Mouse (Mus musculus): ENCODE results near the gene Pank4.

Gene Pank4

DNA sequence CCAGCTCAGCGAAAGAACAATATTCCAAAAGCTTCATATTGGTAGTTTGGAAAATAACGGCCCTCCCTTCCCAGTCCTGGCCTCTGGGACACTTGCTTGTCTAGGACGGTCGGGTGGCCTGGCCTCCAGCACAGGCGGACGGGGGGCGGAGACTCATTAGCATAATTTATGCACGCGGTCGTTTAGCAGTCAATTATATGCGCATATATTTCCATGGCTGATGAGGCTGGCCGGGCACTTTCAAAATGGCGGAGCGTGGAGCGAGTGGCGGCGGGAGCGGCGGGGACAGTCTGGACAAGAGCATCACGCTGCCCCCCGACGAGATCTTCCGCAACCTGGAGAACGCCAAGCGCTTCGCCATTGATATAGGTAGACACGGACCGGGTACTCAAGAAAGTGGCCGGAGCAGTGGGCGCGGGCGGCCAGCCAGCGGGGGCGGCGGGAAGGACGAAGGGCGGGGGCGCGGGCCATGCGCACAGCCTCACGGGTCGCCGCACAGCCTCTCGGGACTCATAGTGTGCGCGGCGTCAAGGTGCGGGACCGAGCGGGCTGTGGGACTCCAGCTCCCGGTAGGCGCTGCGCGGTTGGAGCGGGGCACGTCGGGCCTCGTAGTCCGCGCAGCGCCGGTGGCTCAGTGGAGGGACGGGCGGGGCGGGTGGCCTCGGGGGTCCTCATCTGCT is at the start of gene Pank4:
TSS of gene Pank4 (plus strand) at position 223 of the 680 bp plus-strand sequence.
- peak; percentile 90 for DNase-seq

- DNase-seq: no peak
Observed at GRCm38 (mm10) chr4:154914252-154914651, 49.7 kb upstream of the Pank4 start.

GRCm38 (mm10) chr4:154914707-154915106 is 49.2 kb upstream of the Pank4 start:
- DNase-seq: no peak

DNA sequence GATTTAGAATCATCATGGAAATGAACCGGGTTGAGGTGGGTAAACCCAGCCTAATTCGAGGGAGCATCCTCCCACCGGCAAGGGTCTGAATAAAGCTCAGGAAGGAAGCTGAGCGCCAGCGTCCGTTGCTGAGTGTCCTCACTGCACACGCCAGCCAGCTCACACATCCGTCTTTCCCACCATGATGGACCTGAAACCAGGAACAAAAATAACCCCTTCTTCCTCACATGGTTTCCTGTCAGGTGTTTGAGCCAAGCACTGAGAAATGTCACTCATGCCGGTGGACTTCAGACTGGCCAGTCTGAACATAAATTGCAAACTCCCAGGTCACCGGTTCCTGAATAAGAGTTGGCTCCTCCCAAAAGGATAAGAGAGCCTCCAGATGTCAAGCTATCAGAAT is 48.6 kb upstream of the Pank4 start:
- no peak for DNase-seq

DNA sequence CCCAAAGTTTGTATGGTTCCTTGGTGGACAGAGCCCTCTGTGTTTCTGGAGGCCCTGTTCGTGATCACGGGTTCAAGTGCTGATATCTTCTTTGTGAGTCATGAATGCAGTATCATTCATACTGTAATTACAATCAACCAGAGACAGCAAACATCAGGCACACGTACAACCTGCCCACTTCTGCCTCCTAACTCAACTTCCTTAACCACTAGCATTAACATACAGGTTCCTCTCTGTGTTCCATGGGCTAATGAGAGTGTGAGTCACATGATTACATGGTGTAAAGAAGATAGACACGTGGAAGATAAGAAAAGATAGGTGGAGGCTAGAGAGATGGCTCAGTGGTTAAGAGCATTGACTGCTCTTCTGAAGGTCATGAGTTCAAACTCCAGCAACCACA is 47.3 kb upstream of the Pank4 start:
- DNase-seq: no peak

DNA sequence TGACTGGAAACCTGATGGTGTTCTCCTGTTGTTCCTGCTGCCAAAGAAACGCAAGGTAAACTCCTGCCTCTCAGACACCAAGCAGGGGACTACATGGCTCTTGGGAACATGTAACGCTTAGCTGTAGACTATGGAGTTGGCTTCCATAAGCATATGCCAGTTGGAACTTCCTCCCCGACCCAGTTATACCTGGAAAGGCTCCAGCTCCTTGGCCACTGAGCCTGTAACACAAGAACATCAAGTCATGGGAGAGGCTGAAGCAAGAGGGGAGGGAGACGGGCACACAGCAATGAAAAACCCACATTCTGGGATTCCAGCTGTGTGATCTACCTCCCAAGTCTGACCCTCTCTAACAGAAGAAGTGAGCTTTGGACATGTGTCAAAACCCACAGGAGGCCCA is 41.6 kb upstream of the Pank4 start:
- DNase-seq: no peak

DNA sequence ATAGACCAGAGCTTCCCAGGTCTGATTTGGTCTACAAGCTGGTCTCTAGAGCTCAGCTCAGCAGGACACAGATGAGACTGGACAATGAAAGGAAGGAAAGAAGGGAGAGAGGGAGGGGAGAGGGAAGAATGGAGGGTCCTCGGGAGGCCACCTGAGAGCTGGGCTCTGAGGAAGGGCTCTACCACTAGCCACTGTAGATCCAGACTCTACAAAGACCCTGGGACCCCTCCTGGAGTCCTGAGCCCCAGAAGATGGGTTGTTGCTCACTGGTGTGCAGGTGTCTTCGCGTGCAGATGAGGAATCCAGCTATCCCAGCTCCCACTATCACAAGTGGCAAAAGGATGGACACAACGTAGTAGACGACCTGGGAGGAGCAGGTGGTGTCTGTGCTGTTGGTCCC is 41.0 kb upstream of the Pank4 start:
- no peak for DNase-seq

GRCm38 (mm10) chr4:154925413-154925812 is 38.5 kb upstream of the Pank4 start:
- peak; percentile 85 for DNase-seq

GRCm38 (mm10) chr4:154926969-154927898 is 36.7 kb upstream of the Pank4 start:
- peak; percentile 61 for DNase-seq

GRCm38 (mm10) chr4:154927899-154928337 is 36.0 kb upstream of the Pank4 start:
- peak; percentile 58 for DNase-seq

- no peak for DNase-seq
Observed at GRCm38 (mm10) chr4:154928395-154929087, 35.4 kb upstream of the Pank4 start, which contains the start of gene Tnfrsf14. Tnfrsf14 (minus strand) TSS chr4:154928563.

- no peak for DNase-seq
Observed at GRCm38 (mm10) chr4:154929088-154929660, 34.7 kb upstream of the Pank4 start.

DNA sequence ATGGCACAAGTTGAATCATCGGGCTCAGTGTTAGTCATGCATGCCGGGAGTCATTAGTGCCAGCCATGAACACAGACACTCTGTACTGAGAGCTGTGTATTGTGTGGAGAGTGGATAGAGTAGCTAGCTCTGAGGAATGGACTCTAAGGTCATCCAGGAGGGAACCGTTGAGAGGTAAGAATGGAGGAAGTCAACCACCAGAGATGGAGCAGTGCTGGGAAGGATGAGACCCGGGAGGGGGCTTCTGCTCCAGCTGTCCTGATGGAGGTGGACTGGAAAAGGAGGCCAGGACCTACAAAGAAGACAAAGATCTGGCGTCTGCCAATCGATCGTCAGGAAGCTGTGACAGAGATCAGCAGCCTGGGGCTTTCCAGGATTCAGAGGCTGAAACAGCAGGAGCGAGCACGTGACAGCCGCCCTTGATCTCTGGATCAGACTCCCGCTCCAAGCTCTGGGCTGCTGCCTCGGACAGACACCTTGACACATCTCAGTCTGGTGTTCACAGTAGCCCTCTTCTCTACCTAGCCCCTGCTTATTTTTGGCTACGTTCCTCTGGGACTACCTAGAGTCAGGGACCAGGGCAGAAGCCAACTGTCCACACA is 30.5 kb upstream of the Pank4 start:
- no peak for DNase-seq

DNA sequence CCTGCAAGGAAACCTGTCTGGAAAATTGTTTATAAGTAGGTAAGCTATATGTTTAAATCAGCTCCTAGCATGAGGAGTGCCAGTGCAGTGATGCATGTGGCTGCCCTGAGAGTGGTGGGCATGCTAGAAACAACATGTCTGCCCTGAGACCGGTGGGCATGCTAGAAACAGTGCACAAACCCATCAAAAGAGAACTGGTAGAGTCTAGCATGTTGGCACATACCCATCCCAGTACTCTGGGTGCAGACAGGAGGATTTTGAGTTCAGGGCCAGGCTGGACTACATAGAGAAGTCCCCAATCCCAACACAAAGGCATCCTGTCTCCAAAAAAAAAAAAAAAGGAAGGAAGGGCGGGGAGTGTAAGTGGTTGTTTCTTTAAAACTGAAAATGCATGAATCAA is 29.1 kb upstream of the Pank4 start:
- no peak for DNase-seq

DNA sequence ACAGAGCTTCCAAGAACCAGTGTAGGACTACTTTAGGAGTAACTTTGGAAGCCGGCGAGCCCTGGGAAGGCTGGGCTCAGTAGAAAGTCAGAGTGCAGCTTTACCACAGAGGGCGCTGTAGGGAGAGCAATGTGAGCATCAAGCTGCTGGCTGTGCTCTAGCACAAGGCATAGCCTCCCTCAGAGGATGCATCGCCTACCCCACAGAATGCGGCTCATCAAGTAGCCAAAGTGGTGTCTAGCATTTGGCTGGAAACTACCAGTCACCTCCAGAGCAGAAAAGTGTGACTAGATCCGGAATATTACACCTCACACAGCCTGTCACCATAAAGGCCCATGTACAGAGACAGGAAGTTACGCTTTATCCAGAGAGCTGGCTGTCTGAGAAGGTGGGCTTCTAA is 28.1 kb upstream of the Pank4 start:
- DNase-seq: peak; percentile 81

DNA sequence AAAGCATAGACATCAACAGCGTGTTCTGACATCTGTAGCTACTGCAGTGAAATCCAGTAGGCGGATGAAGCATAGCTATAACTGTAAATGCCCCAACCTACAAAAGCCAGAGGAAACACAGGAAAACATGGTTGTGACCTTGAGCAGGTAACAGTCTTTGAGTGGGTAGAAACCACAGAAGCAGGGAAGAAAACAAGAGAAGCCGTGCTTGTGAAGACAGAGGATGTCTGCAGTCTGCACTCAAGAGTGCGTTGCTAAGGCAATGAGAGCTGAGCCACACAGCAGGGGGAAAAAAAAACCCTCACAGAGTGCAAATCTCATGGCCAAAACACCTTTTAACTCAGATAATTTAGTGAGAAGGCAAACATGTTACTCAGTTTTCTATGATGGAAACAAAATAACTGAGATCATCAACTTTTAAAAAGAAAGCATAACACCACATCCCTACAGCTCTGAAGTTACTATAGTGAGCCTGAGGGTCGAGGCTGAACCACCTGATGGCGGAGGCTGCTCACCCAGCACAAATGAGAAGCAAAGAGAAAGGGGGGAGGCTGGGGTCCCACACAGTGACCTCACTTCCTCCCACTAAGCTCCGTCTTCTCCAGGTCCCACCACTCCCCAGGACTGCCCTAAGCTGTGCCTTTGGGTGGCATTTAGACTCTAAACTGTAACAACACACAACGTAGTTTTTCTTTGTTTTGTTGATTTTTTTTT is 27.2 kb upstream of the Pank4 start:
- DNase-seq: peak; percentile 67

DNA sequence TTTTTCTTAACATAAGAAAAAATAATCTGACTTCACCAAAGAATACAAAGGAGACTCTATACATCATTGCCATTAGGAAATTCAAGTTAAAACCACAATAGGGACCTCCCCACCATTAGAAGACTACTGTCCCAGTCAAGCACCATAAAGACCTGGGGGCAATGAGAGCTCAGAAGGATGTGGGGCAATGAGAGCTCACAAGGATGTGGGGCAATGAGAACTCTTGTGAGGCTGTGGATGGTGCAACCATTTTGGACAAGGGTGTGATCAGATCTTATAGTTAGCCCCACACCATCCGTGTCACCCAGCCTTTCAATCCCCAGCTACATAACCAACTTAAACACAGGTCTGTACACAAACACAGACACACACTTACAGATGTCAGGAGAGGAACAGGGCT is 26.2 kb upstream of the Pank4 start:
- DNase-seq: no peak

GRCm38 (mm10) chr4:154940156-154940555 is 23.8 kb upstream of the Pank4 start:
- DNase-seq: no peak

GRCm38 (mm10) chr4:154941831-154942230 is 22.1 kb upstream of the Pank4 start:
- no peak for DNase-seq

GRCm38 (mm10) chr4:154942632-154943322 is 21.1 kb upstream of the Pank4 start:
- DNase-seq: no peak

GRCm38 (mm10) chr4:154943323-154944039 is 20.4 kb upstream of the Pank4 start:
- DNase-seq: no peak
